Mouse (Mus musculus): ENCODE measurements around the gene Pus7l.

DNA sequence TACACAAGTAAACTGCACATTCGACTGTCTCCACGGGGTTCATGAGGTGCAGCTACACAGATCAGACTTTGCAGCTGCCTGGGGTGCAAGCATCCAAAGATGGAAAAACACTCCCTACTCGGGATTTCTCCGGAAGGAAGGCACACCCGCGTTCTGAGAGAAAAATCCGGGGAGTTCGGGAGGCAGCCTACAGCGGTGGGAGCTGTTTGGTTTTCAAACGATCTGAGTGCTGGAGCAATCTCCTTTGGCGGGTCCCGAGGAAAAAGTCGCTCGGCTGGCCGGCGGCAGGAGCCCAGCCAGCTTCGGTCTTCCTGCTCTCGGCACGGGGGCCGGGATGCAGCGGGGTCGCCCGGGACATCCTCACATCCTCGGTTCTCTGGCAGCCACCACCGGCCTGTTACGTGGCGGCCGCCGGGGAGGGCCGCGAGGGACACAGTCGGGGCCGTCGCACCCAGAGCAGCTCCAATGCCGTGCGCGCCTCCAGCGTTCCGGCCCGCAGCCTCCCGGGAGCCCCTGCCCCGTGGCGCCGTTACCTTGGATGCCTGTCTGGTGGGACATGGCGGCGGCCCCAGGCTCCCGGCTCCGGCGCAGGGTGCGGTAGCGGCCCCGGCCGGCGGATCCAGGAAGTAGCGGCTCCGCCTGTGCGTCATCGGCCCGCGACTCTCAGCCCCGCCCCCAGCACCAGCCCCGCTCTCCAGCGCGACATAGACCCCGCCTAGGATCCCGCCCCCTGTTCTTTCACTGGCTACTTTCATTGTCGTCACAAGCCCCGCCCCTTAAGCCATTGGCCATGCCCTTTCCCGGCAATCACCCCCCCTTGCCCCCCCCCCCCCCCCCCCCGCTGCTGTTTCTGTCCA lies 46.1 kb upstream of the Pus7l start, which contains the start of gene Twf1:
- peak; percentile 62 for TF ChIP-seq POLR2A (IDR thresholded peaks at IDR 0.05; ENCODE audit: low read depth, low read length)
- no peak for TF ChIP-seq CTCF (IDR thresholded peaks at IDR 0.05; ENCODE audit: borderline replicate concordance, insufficient read depth, low read length)

Measured in embryonic fibroblast, embryonic 13.5 days (primary cell).